In the genomic region with DNA sequence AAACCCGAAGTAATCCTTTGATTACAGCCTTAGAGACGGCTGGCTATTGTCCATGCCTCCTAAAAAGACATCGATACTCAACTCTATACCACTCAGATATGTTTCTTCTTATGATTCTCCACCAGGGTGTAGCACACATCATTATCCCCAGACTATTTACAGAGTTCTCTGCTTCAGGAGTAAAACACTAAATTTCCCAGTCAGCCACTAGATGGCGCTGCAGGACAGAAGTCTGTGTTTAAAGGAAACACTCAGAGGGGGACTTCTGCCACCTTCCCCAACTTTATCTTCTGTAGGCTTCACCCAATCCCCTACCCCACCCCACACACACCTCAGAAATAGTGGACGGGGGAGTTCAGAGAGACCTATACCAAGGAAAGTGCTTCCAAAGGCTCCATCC, we compare ENCODE assay signal across 9 mouse cellular contexts. TPM values are rescaled to one million over a fixed set of nuclear protein-coding genes. Genes with fewer than 3 reads are reported as not detected.
DNase-seq lines count a peak whose midpoint lies in the region; ATAC-seq and TF ChIP-seq lines count a peak whose summit lies in the region.
"Had no signal": no experiment of that assay in that cellular context is flagged by ENCODE, and none has a peak within 500 bp of the region (broad histone marks: within the 10 kb centered on the region; RNA-seq: fewer than 3 reads in every experiment).

No protein-coding gene starts in this region.

- H3K4me3 ChIP-seq in gastrocnemius, adult 2 months = no peak overlapping the region
- H3K4me3 ChIP-seq in stomach, embryonic 14.5 days (ENCODE audit: low read depth, low read length) = no peak overlapping the region
- H3K4me3 ChIP-seq: embryonic facial prominence, embryonic 12.5 days had no signal

- TF ChIP-seq CTCF in gastrocnemius, adult 2 months (IDR thresholded peaks at IDR 0.05) = peak; percentile 96

- DNase-seq in urinary bladder, postnatal 10 days (ENCODE audit: low spot score) = peak; percentile 65
- DNase-seq in urinary bladder, adult 2 months (ENCODE audit: low spot score) = no peak
- peak; percentile 82 to 90 for DNase-seq in cerebellum, postnatal 25 days
- peak; percentile 85 for DNase-seq in gastrocnemius, adult 2 months
- peak; percentile 61 for DNase-seq in kidney, adult 11 months
- peak; percentile 75 to 83 for DNase-seq in left cerebral cortex, postnatal 36 days (ENCODE audit: low spot score in 2 of 2)
- peak; percentile 88 for DNase-seq in neural tube, embryonic 10.5 days (ENCODE audit: extremely low spot score, low spot score)

- no peaks in the 10 kb centered on the region for H3K27me3 ChIP-seq in stomach, embryonic 14.5 days (ENCODE audit: control insufficient read depth, insufficient read depth, low read length)

- ATAC-seq in stomach, embryonic 14.5 days (ENCODE audit: insufficient number of reproducible peaks, insufficient read depth, low FRiP score, low read depth) = peak; percentile 14; the same call in 1 of the 2 replicates

- intact Hi-C loops in gastrocnemius, adult 2 months (cut with DNase I) = loop anchor here (2.0 to 5.0 kb wide), 4 partner anchors 41 to 251 kb away; no protein-coding TSS in a partner anchor
- intact Hi-C loops in left cerebral cortex, postnatal 36 days (cut with DNase I) = loop anchor here (1.0 to 5.0 kb wide), 3 partner anchors 166 to 251 kb away; no protein-coding TSS in a partner anchor

- H3K4me2 ChIP-seq in stomach, embryonic 14.5 days (replicated peaks; ENCODE audit: low read depth, low read length) = no peak overlapping the region
- H3K4me2 ChIP-seq: embryonic facial prominence, embryonic 12.5 days had no signal

- no peak overlapping the region for H3K27ac ChIP-seq in gastrocnemius, adult 2 months
- H3K27ac ChIP-seq in stomach, embryonic 14.5 days (ENCODE audit: low read length) = no peak overlapping the region
- H3K27ac ChIP-seq: embryonic facial prominence, embryonic 12.5 days had no signal

- H3K36me3 ChIP-seq in stomach, embryonic 14.5 days (ENCODE audit: control insufficient read depth, insufficient read depth, low read length) = peaks cover 4% of the 10 kb centered on the region; the same call in 1 of the 2 replicates

- WGBS in stomach, embryonic 14.5 days = 14% methylated on average over 5 of the region's 5 CpGs

- H3K9ac ChIP-seq in stomach, embryonic 14.5 days (replicated peaks; ENCODE audit: low read depth, low read length) = no peak overlapping the region
- H3K9ac ChIP-seq: embryonic facial prominence, embryonic 12.5 days had no signal

- H3K4me1 ChIP-seq in stomach, embryonic 14.5 days (ENCODE audit: control insufficient read depth, insufficient read depth, low read length) = peaks cover 21% of the 10 kb centered on the region

- H3K9me3 ChIP-seq in stomach, embryonic 14.5 days (ENCODE audit: control insufficient read depth, low read depth, low read length) = no peaks in the 10 kb centered on the region
- H3K9me3 ChIP-seq: embryonic facial prominence, embryonic 12.5 days had no signal

RNA-seq across cellular contexts. Expression of gene Nbl1, which starts 6.8 kb away (rescaled TPM):
- polyA plus RNA-seq in urinary bladder, adult 2 months (2012; rRNA removed) = 323 and 360 TPM in 2 replicates
- 10 to 100 TPM; 19.9 to 40.8 TPM for total RNA-seq in gastrocnemius, adult 2 months (2021)
- total RNA-seq in left cerebral cortex, postnatal 36 days (2021) = 10 to 100 TPM; 73.0 to 76.2 TPM
- polyA plus RNA-seq in stomach, embryonic 14.5 days (2014; fragmentation: Nextera tagmentation; extraction: Ambion mirVana) = 42.9 and 49.7 TPM in 2 replicates

RNA-seq across cellular contexts. Expression of gene Htr6, which starts 10.7 kb away (rescaled TPM):
- polyA plus RNA-seq in urinary bladder, adult 2 months (2012; rRNA removed) = 0.06 and 0.07 TPM in 2 replicates
- not detected for total RNA-seq in gastrocnemius, adult 2 months (2021)
- total RNA-seq in left cerebral cortex, postnatal 36 days (2021) = 1 to 10 TPM; 6.6 to 8.5 TPM
- not detected in 2 replicates for polyA plus RNA-seq in stomach, embryonic 14.5 days (2014; fragmentation: Nextera tagmentation; extraction: Ambion mirVana)

RNA-seq across cellular contexts. Expression of gene Minos1, which starts 44.9 kb away (rescaled TPM):
- 174 and 186 TPM in 2 replicates for polyA plus RNA-seq in urinary bladder, adult 2 months (2012; rRNA removed)
- total RNA-seq in gastrocnemius, adult 2 months (2021) = 100 to 1,000 TPM; 304 to 430 TPM
- total RNA-seq in left cerebral cortex, postnatal 36 days (2021) = 100 to 1,000 TPM; 196 to 197 TPM
- polyA plus RNA-seq in stomach, embryonic 14.5 days (2014; fragmentation: Nextera tagmentation; extraction: Ambion mirVana) = 477 and 482 TPM in 2 replicates

Comparison
In these comparisons a context has a peak if more than half of its experiments do, and no peak if none do; other contexts are left out.
1. RNA of gene Htr6, which starts 10.7 kb away (total RNA-seq): 6.6 to 8.5 TPM in left cerebral cortex, postnatal 36 days; not detected in gastrocnemius, adult 2 months; every median in the first group is over 4 times any median in the second.